Mouse (Mus musculus) lung, postnatal 4 days (tissue): ENCODE measurements around the gene Pex11b.
A peak's percentile ranks its signal among the peaks of the same experiment; 100 is the strongest.
"Not testable (repeated sequence)": the region's sequence is repeated elsewhere in the genome, so short reads cannot be mapped to it uniquely, and the experiment has no call there.

Experiments used
- DNase-seq, 2 experiments: peaks; one replicate each; pipeline ENCODE4 v3.0.0; 2021

The Pex11b gene

DNA sequence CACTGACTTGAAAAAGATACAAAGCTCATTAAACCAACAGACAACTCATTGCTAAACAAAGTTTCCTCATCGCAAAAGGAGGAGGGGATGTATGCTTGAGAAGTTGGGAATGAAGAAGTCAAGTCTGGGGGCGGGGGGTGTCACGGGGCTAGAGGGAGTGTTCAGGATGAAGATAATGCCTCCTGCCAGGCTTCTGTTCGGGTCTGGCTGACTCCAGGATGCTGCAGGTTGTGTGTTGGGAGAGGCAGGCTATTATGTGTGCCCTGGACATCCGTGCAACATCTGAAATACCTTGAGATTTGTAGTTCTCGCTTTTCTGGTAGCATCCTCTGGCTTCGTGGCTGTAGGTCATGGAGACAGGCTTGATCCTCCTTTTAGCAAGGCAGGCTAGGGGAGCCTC lies 43.3 kb downstream of the Pex11b start:
- no peak for DNase-seq

- no peak for DNase-seq
Observed at GRCm38 (mm10) chr3:96679159-96679674, 44.0 kb downstream of the Pex11b start.

DNA sequence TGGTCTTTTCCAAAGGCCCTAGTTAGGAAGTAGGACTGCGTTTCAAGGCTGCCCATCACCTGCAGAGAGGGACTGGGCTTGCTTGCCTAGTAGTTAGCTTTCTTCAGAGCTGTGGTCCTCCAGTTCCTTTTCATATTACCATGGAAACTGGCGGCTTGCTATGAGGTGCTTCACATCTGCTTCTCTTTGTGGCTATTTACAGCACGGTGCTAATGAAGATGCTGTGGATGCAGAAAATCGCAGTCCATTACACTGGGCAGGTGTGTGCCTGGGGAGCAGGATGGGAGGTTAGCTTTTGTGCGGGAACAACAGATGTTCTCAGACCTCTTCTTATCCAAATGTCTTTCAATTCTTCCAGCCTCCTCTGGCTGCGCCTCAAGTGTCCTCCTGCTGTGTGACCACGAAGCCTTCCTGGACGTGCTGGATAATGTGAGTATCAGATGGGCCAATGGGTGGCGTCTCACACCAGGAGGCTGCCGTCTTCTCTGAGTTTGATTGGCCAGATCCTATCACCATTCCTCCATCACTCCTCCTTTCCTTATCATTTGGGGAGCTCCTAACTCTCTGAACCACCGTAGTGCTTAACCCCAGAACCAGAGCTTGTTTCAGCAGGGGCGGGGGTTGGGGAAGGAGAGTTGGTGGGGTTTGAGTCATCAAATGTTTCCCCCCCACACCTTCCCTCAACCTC lies 45.2 kb downstream of the Pex11b start:
- DNase-seq: no peak

- no peak for DNase-seq
Observed at GRCm38 (mm10) chr3:96683496-96683895, 48.3 kb downstream of the Pex11b start.

DNA sequence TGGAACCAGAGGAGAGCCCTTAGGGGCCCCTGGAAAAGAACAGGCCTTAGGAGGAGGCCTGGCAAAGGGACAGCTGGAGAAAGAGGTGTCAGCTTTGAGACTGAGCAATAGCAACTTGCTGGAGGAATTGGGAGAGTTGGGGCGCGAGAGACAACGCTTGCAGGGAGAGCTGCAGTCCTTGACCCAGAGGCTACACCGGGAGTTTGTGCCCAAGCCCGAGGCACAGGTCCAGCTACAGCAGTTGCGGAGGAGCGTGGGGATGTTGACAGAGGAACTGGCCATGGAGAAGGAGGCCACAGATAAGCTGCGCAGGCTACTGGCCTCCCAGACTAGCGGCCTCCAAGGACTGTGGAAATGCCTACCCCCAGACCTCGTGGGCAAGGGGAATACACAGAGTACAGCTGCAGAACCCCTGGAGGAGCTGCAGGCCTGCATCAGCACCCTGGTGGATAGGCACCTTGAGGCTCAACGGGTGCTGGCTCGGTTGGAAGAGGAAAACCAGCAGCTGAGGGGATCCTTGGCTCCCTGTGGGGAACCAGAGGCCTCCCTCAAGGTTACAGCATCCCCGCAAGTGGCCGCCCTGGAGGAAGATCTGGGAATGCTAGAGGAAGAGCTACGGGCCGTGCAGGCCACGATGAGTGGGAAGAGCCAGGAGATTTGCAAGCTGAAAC lies 49.1 kb downstream of the Pex11b start:
- DNase-seq: no peak

DNA sequence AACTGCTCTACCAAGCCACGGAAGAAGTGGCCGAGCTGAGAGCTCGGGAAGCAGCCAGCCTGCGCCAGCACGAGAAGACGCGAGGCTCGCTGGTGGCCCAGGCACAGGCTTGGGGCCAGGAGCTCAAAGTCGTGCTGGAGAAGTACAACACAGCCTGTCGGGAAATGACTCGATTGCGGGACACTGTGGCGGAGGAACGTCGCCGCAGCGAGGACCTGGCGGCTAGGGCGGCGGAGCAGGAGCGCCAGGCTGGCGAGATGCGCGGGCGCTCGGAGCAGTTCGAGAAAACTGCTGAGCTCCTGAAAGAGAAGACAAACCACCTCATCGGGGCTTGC lies 49.6 kb downstream of the Pex11b start:
- DNase-seq: no peak

GRCm38 (mm10) chr3:96686057-96686456 lies 50.9 kb downstream of the Pex11b start:
- not testable (repeated sequence) for DNase-seq

- DNase-seq: no peak
Observed at GRCm38 (mm10) chr3:96688854-96689253, 53.7 kb downstream of the Pex11b start.

GRCm38 (mm10) chr3:96690298-96690697 lies 55.1 kb downstream of the Pex11b start:
- DNase-seq: no peak

GRCm38 (mm10) chr3:96692506-96692905 lies 57.3 kb downstream of the Pex11b start:
- DNase-seq: peak; percentile 48 to 49

DNA sequence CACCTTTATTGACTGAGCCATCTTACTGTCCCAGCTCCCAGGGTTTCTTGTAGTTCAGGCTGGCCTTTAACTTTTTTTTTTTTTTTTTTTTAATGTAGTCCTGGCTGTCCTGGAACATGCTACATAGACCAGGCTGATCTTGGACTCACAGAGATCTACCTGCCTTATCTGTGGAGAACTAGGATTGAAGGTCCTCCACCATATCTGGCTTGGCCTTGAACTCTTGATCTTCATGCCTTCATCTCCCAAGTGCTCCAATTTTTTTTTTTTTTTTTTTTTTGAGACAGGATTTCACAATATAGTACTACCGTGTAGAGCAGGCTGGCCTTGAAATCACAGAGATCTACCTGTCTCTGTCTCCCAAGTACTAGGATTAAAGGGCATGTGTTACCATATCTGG lies 58.4 kb downstream of the Pex11b start:
- no peak for DNase-seq
